Mouse (Mus musculus): ENCODE data around the gene Try4.
"Not testable (repeated sequence)": the region's sequence is repeated elsewhere in the genome, so short reads cannot be mapped to it uniquely, and the experiment has no call there.

The Try4 gene

GRCm38 (mm10) chr6:41301969-41302368 is at the start of gene Try4:
Gene Try4 (plus strand): TSS chr6:41302269.
- DNase-seq = no peak

GRCm38 (mm10) chr6:41253314-41253713 is 48.8 kb upstream of the Try4 start:
- DNase-seq = not testable (repeated sequence)

- no peak for DNase-seq
Observed at GRCm38 (mm10) chr6:41256424-41256823, 45.6 kb upstream of the Try4 start.

- no peak for DNase-seq
Observed at GRCm38 (mm10) chr6:41257432-41257831, 44.6 kb upstream of the Try4 start.

- no peak for DNase-seq
Observed at GRCm38 (mm10) chr6:41262796-41263195, 39.3 kb upstream of the Try4 start.

- no peak for DNase-seq
Observed at GRCm38 (mm10) chr6:41266140-41266539, 35.9 kb upstream of the Try4 start.

GRCm38 (mm10) chr6:41298255-41298654 is 3.8 kb upstream of the Try4 start:
- DNase-seq = no peak

- not testable (repeated sequence) for DNase-seq
Observed at GRCm38 (mm10) chr6:41316741-41317140, 14.7 kb downstream of the Try4 start, which contains the start of gene Try5. Gene Try5 (minus strand): TSS chr6:41316841.

GRCm38 (mm10) chr6:41353932-41354331 is 51.9 kb downstream of the Try4 start, which contains the start of gene Try10:
Gene Try10 (plus strand): TSS chr6:41354105.
- no peak for DNase-seq

Measured in kidney, adult 18-20 months (tissue).